Mouse (Mus musculus): Measurements from ENCODE around the gene Fam173a. TPM values are rescaled to one million over a fixed set of nuclear protein-coding genes. Genes with fewer than 3 reads are reported as not detected.
A peak's percentile ranks its signal among the peaks of the same experiment; 100 is the strongest.
"Not testable (repeated sequence)": the region's sequence is repeated elsewhere in the genome, so short reads cannot be mapped to it uniquely, and the experiment has no call there.

Gene Fam173a
- total RNA-seq, 2 experiments from 2014 or later, result 79.7 to 82.2 TPM

- intact Hi-C loops (cut with DNase I), result loop anchor here (5.0 kb wide), 1 partner anchor 250 kb away; no protein-coding TSS in a partner anchor
- DNase-seq (ENCODE audit: low spot score in 2 of 2), result not testable (repeated sequence)
Observed at GRCm38 (mm10) chr17:25807452-25807851, 14.8 kb upstream of the Fam173a start.

DNA sequence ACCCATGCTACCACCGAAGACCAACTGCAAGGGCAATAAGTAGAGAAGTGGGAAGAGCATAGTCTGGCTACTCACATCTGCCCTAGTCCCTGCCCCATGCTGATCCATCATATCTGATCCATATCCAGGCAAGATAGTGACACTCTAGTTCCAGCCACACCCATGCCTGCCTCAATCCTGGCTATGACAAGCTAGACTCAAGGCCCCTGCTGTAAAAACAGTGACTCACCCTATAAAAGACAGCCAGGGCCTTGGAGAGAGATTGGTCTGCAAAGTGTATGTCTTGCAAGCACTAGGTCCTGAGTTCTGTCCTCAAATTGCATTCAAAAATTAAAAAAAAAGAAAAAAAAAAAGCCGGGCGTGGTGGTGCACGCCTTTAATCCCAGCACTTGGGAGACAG, 13.8 kb upstream of the Fam173a start:
- no peak for DNase-seq (ENCODE audit: low spot score in 2 of 2)
- intact Hi-C loops (cut with DNase I), result loop anchor here (5.0 kb wide), 1 partner anchor 249 kb away; no protein-coding TSS in a partner anchor

GRCm38 (mm10) chr17:25802825-25803517, 10.3 kb upstream of the Fam173a start:
- DNase-seq (ENCODE audit: low spot score in 2 of 2), result peak; percentile 88 to 94
- intact Hi-C loops (cut with DNase I), result loop anchor here (5.0 kb wide), 2 partner anchors 41 to 236 kb away; no protein-coding TSS in a partner anchor

GRCm38 (mm10) chr17:25801029-25801428, 8.3 kb upstream of the Fam173a start:
- DNase-seq (ENCODE audit: low spot score in 2 of 2), result peak; percentile 70 to 80
- intact Hi-C loops (cut with DNase I), result loop anchor here (1.0 to 5.0 kb wide), 5 partner anchors 28 to 324 kb away; partner anchors contain the start of gene Narfl

DNA sequence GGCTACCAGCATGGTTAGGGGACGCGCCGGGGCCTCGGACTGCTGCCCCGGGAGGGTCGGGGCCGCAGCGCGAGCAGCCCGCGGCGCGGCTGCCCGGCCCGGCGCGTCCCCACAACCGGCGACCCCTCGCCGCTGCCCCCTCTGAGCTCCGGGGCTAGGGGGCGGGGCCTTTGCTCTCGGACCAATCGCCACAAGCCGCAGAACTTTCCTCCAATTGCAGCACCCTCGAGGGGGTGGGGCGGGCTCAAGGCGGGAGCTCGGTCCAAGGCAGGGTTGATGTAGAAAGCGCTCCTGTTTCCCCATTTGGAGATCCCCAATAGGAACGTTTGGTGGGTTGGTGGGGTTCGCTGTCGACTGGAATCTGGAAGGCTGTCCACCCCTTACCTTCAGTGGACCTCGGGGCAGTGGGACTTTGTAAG, 4.3 kb upstream of the Fam173a start, which contains the start of gene Metrn:
Gene Metrn, minus strand, starts transcription at position 186 of the 419 bp plus-strand sequence.
- DNase-seq (ENCODE audit: low spot score in 2 of 2), result peak in 1 of 2 experiments; percentile 74
- intact Hi-C loops (cut with DNase I), result loop anchor here (1.0 kb wide), 1 partner anchor 24 kb away; the partner anchor contains the start of gene Narfl

GRCm38 (mm10) chr17:25796211-25796771, 3.6 kb upstream of the Fam173a start:
- no peak for DNase-seq (ENCODE audit: low spot score in 2 of 2)
- intact Hi-C loops (cut with DNase I), result no loop called here

- DNase-seq (ENCODE audit: low spot score in 2 of 2), result peak in 1 of 2 experiments; percentile 72
- intact Hi-C loops (cut with DNase I), result no loop called here
Observed at GRCm38 (mm10) chr17:25795609-25796092, 3.0 kb upstream of the Fam173a start, which contains the start of gene AC134908.4. Gene AC134908.4 (minus strand): TSS chr17:25795659.

GRCm38 (mm10) chr17:25794998-25795397, 2.3 kb upstream of the Fam173a start:
- no peak for DNase-seq (ENCODE audit: low spot score in 2 of 2)
- intact Hi-C loops (cut with DNase I), result no loop called here

DNA sequence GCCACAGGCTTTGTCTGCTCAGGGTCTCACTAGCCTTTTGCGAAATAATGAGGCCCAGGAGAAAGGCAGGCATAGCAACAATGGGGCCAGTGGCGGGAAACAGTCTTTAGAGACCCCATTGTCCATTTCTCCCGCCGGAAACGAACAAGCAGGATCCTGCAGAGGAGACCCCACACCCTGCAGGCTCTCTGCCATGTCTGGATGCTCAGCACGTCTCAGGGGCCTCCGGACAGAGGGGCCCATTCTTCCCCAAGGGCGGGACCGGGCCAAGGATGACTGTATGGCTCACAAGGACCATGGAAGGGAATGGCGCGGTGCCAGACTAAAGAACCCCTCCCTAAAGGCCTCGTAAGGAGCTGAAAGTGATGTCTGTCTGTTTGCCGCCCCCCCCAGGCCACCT, 1.5 kb upstream of the Fam173a start:
- no peak for DNase-seq (ENCODE audit: low spot score in 2 of 2)
- intact Hi-C loops (cut with DNase I), result no loop called here

GRCm38 (mm10) chr17:25791843-25792527, 716 bp downstream of the Fam173a start:
- peak; percentile 81 to 89 for DNase-seq (ENCODE audit: low spot score in 2 of 2)
- intact Hi-C loops (cut with DNase I), result no loop called here

GRCm38 (mm10) chr17:25791320-25791842, 1.3 kb downstream of the Fam173a start:
- no peak for DNase-seq (ENCODE audit: low spot score in 2 of 2)
- intact Hi-C loops (cut with DNase I), result no loop called here

DNA sequence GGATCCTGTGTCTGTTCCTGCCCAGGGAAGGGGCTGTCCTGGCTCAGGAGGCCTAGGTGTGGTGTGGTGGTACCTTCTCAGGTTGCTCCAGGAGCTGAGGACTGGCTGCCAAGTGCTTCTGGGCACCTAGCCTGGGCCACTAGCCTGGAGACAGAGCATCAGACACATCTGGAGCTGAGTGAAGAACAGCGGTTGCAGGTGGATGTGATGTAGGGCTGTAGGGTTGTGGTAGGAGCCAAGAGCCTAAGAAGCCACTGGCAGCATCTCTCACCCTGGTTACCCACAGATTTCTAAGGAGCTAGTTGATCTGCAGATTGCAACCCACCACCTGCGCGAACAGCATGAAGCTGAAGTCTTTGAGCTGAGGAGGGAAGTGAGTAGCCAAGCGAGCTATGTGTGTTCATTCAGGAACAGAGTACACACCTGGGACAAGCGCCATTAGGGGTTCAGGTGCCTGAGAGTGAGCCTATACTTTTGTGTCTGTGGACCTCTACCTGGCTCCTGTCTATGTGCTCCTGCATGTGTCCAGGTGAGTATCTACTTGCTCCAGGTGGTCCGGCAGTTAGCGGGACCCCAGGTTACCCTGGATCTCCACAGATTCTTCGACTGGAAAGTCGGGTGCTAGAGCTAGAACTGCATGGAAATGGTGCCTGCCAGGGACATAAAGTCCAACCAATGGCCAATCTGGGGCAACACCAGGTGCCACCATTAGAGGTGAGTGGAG, 5.8 kb downstream of the Fam173a start:
- intact Hi-C loops (cut with DNase I), result no loop called here
- DNase-seq (ENCODE audit: low spot score in 2 of 2), result no peak

DNA sequence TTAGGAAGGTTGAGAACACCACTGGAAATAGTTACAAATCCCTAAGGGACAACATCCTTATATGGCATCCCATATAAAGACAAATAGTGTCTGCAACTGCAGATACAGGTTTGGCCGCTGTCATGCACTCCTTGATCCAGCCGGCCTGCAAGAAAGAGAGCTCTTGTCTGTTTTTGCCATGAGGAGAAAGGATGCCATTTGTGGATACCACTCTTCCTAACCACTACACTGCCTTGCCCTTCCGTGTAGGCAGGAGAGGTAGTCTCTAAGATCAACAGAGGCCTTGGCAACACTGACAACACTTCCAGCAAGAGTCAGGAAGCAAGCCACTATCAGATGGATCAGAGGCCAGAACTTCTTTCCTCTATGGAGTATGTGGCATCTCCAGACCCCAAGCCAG, 6.4 kb downstream of the Fam173a start, which contains the start of gene Ccdc78:
Gene Ccdc78, plus strand, starts transcription at position 301 of the 400 bp plus-strand sequence.
- intact Hi-C loops (cut with DNase I), result no loop called here
- no peak for DNase-seq (ENCODE audit: low spot score in 2 of 2)

- DNase-seq (ENCODE audit: low spot score in 2 of 2), result peak; percentile 98
- intact Hi-C loops (cut with DNase I), result loop anchor here (2.0 kb wide), 1 partner anchor 39 kb away; no protein-coding TSS in a partner anchor
Observed at GRCm38 (mm10) chr17:25785281-25785745, 7.4 kb downstream of the Fam173a start, which contains the start of gene Haghl. Gene Haghl (minus strand): TSS chr17:25785673.

GRCm38 (mm10) chr17:25783861-25784574, 8.7 kb downstream of the Fam173a start:
- intact Hi-C loops (cut with DNase I), result loop anchor here (2.0 kb wide), 1 partner anchor 41 kb away; no protein-coding TSS in a partner anchor

GRCm38 (mm10) chr17:25783086-25783485, 9.6 kb downstream of the Fam173a start:
- no peak for DNase-seq (ENCODE audit: low spot score in 2 of 2)
- intact Hi-C loops (cut with DNase I), result no loop called here

More at GRCm38 (mm10) chr17:25783861-25784574, 8.7 kb downstream of the Fam173a start:
- DNase-seq (ENCODE audit: low spot score in 2 of 2), result no peak

- DNase-seq (ENCODE audit: low spot score in 2 of 2), result no peak
- intact Hi-C loops (cut with DNase I), result no loop called here
Observed at GRCm38 (mm10) chr17:25781339-25781738, 11.4 kb downstream of the Fam173a start.

GRCm38 (mm10) chr17:25777948-25778347, 14.8 kb downstream of the Fam173a start:
- intact Hi-C loops (cut with DNase I), result no loop called here
- DNase-seq (ENCODE audit: low spot score in 2 of 2), result no peak

Data from left cerebral cortex, postnatal 25 days (tissue).